Mouse (Mus musculus) testis, postnatal 14 days (tissue): ENCODE data around the gene Vstm2a.

Experiments
- DNase-seq: peaks from one replicate; pipeline ENCODE4 v3.0.0; 2021; ENCODE audit warnings: low spot score

The Vstm2a gene

GRCm38 (mm10) chr11:16257473-16257921, at the start of gene Vstm2a:
Gene Vstm2a (plus strand): TSS chr11:16257724.
- DNase-seq: peak; percentile 4

GRCm38 (mm10) chr11:16257011-16257410, 513 bp upstream of the Vstm2a start:
- no peak for DNase-seq

- DNase-seq: no peak
These were observed 776 bp downstream of the Vstm2a start for GRCm38 (mm10) chr11:16258300-16258699.

- no peak for DNase-seq
These were observed 2.4 kb downstream of the Vstm2a start for GRCm38 (mm10) chr11:16259876-16260275.

- DNase-seq: peak; percentile 22
These were observed 3.4 kb downstream of the Vstm2a start for GRCm38 (mm10) chr11:16260764-16261578.

- no peak for DNase-seq
These were observed 10.9 kb downstream of the Vstm2a start for GRCm38 (mm10) chr11:16268396-16268795.

- no peak for DNase-seq
These were observed 32.9 kb downstream of the Vstm2a start for GRCm38 (mm10) chr11:16290381-16290780.

- DNase-seq: no peak
These were observed 35.4 kb downstream of the Vstm2a start for GRCm38 (mm10) chr11:16292960-16293359.

GRCm38 (mm10) chr11:16296521-16296920, 39.0 kb downstream of the Vstm2a start:
- DNase-seq: no peak

GRCm38 (mm10) chr11:16299492-16299891, 42.0 kb downstream of the Vstm2a start:
- DNase-seq: no peak

- no peak for DNase-seq
These were observed 42.4 kb downstream of the Vstm2a start for GRCm38 (mm10) chr11:16299960-16300359.

- DNase-seq: no peak
These were observed 43.2 kb downstream of the Vstm2a start for GRCm38 (mm10) chr11:16300709-16301108.

GRCm38 (mm10) chr11:16315097-16315496, 57.6 kb downstream of the Vstm2a start:
- no peak for DNase-seq

GRCm38 (mm10) chr11:16345179-16345578, 87.7 kb downstream of the Vstm2a start:
- DNase-seq: no peak

GRCm38 (mm10) chr11:16345676-16346075, 88.2 kb downstream of the Vstm2a start:
- no peak for DNase-seq

GRCm38 (mm10) chr11:16351915-16352314, 94.4 kb downstream of the Vstm2a start:
- no peak for DNase-seq

- no peak for DNase-seq
These were observed 96.8 kb downstream of the Vstm2a start for GRCm38 (mm10) chr11:16354356-16354755.

- DNase-seq: no peak
These were observed 109.5 kb downstream of the Vstm2a start for GRCm38 (mm10) chr11:16366852-16367587.

GRCm38 (mm10) chr11:16403627-16404026, 146.1 kb downstream of the Vstm2a start:
- DNase-seq: no peak

GRCm38 (mm10) chr11:16411736-16412135, 154.2 kb downstream of the Vstm2a start:
- no peak for DNase-seq

GRCm38 (mm10) chr11:16412609-16413008, 155.1 kb downstream of the Vstm2a start:
- DNase-seq: peak; percentile 5

- DNase-seq: no peak
These were observed 155.6 kb downstream of the Vstm2a start for GRCm38 (mm10) chr11:16413077-16413644.
